Mouse (Mus musculus): ENCODE data around the gene Olfr1411. TPM values are rescaled to one million over a fixed set of nuclear protein-coding genes. Genes with fewer than 3 reads are reported as not detected.

Gene Olfr1411
- total and polyA plus RNA-seq, 2 experiments from 2014 or later = not detected

DNA sequence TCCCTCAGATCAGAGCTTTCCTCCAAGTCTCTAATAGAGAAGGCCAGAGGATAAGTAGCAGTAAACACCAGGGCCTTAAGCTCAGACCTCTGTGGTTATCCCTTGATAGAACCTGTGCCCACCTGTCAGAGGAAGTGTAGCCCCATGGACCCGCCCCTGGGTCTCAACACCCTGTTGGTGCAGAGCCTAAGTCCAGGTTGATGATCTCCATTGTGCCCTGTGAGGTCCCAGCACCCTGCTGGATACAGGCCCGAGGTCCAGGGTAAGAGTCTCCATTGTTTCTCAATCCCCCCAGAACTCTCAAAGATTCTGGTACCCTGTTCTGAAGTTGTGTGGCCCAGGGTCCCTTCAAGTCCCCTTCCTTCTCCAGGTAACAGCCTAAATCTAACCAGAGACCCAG lies 51.9 kb downstream of the Olfr1411 start:
- no peak overlapping the region for H3K4me2 ChIP-seq (ENCODE audit: low read depth, low read length)
- no peak overlapping the region for H3K9ac ChIP-seq (replicated peaks; ENCODE audit: low read depth, low read length)
- H3K27ac ChIP-seq (ENCODE audit: low read depth) = no peak overlapping the region
- WGBS = 49% methylated on average over 2 of the region's 2 CpGs
- H3K4me1 ChIP-seq (ENCODE audit: control insufficient read depth, insufficient read depth) = peaks cover 9% of the 10 kb centered on the region
- no peak for ATAC-seq (ENCODE audit: insufficient read depth, low read depth)
- no peak for TF ChIP-seq CTCF (IDR thresholded peaks at IDR 0.05; ENCODE audit: low read depth)
- no peak for TF ChIP-seq EP300 (IDR thresholded peaks at IDR 0.05; ENCODE audit: low read depth)
- DNase-seq (ENCODE audit: low spot score) = no peak
- H3K4me3 ChIP-seq (ENCODE audit: low read depth, low read length) = no peak overlapping the region
- no peaks in the 10 kb centered on the region for H3K36me3 ChIP-seq (replicated peaks; ENCODE audit: control insufficient read depth, insufficient read depth, low read length)
- H3K9me3 ChIP-seq (replicated peaks; ENCODE audit: control insufficient read depth, low read length) = no peaks in the 10 kb centered on the region
- H3K27me3 ChIP-seq (ENCODE audit: control insufficient read depth, insufficient read depth, low read length) = no peaks in the 10 kb centered on the region

DNA sequence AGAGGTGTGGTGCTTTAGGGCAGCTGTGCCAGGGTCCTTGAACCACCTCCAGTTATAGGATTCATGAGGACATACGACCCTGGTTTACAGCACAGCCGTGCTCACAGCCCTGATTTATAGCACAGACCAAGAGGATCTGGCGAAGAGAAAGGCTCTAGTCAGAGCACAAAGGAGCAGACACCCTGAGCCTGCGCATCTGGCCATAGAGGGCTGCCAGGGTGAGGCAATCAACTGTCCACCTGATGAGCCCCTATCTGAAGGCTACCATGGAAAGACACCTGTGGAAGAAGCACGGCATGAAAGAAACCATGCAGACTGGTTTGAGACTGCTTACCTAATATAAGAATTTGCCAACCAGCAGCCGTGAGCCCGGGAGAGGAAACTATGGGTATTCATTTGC lies 52.4 kb downstream of the Olfr1411 start:
- DNase-seq (ENCODE audit: low spot score) (no peak), ATAC-seq (ENCODE audit: insufficient read depth, low read depth) (no peak)
- H3K9ac ChIP-seq (replicated peaks; ENCODE audit: low read depth, low read length) = no peak overlapping the region
- TF ChIP-seq EP300 (IDR thresholded peaks at IDR 0.05; ENCODE audit: low read depth) (no peak), CTCF (IDR thresholded peaks at IDR 0.05; ENCODE audit: low read depth) (no peak)
- no peaks in the 10 kb centered on the region for H3K36me3 ChIP-seq (replicated peaks; ENCODE audit: control insufficient read depth, insufficient read depth, low read length)
- H3K27me3 ChIP-seq (ENCODE audit: control insufficient read depth, insufficient read depth, low read length) = no peaks in the 10 kb centered on the region
- H3K9me3 ChIP-seq (replicated peaks; ENCODE audit: control insufficient read depth, low read length) = no peaks in the 10 kb centered on the region
- no peak overlapping the region for H3K27ac ChIP-seq (ENCODE audit: low read depth)
- WGBS = 74% methylated on average over 7 of the region's 7 CpGs
- H3K4me3 ChIP-seq (ENCODE audit: low read depth, low read length) = no peak overlapping the region
- H3K4me1 ChIP-seq (ENCODE audit: control insufficient read depth, insufficient read depth) = peaks cover 8% of the 10 kb centered on the region; the same call in 1 of the 2 replicates
- no peak overlapping the region for H3K4me2 ChIP-seq (ENCODE audit: low read depth, low read length)

- no peaks in the 10 kb centered on the region for H3K9me3 ChIP-seq (replicated peaks; ENCODE audit: control insufficient read depth, low read length)
- H3K4me2 ChIP-seq (ENCODE audit: low read depth, low read length) = no peak overlapping the region
- TF ChIP-seq CTCF (IDR thresholded peaks at IDR 0.05; ENCODE audit: low read depth) (no peak), EP300 (IDR thresholded peaks at IDR 0.05; ENCODE audit: low read depth) (no peak)
- ATAC-seq (ENCODE audit: insufficient read depth, low read depth) (no peak), DNase-seq (ENCODE audit: low spot score) (no peak)
- no peak overlapping the region for H3K27ac ChIP-seq (ENCODE audit: low read depth)
- WGBS = 57% methylated on average over 4 of the region's 4 CpGs
- H3K4me3 ChIP-seq (ENCODE audit: low read depth, low read length) = no peak overlapping the region
- H3K4me1 ChIP-seq (ENCODE audit: control insufficient read depth, insufficient read depth) = peaks cover 7% of the 10 kb centered on the region; the same call in 1 of the 2 replicates
- H3K36me3 ChIP-seq (replicated peaks; ENCODE audit: control insufficient read depth, insufficient read depth, low read length) = no peaks in the 10 kb centered on the region
- no peak overlapping the region for H3K9ac ChIP-seq (replicated peaks; ENCODE audit: low read depth, low read length)
- H3K27me3 ChIP-seq (ENCODE audit: control insufficient read depth, insufficient read depth, low read length) = no peaks in the 10 kb centered on the region
Observed at GRCm38 (mm10) chr1:92647026-92647425, 52.8 kb downstream of the Olfr1411 start.

Other genes with a start within 250 kb of the Olfr1411 start
- 575 and 686 TPM in 2 replicates for gene Ndufa10, start 120.6 kb upstream of the Olfr1411 start, total RNA-seq (2014; rRNA removed; ENCODE audit: low replicate concordance)
- 1,020 and 1,029 TPM in 2 replicates for gene Ndufa10, start 120.6 kb upstream of the Olfr1411 start, polyA plus RNA-seq (2015; fragmentation: Nextera tagmentation; extraction: Ambion mirVana)
- gene Olfr1416, start 109.3 kb upstream of the Olfr1411 start, total RNA-seq (2014; rRNA removed; ENCODE audit: low replicate concordance) = not detected in 2 replicates
- not detected in 2 replicates for gene Olfr1416, start 109.3 kb upstream of the Olfr1411 start, polyA plus RNA-seq (2015; fragmentation: Nextera tagmentation; extraction: Ambion mirVana)
- gene Olfr1415, start 98.3 kb upstream of the Olfr1411 start, total RNA-seq (2014; rRNA removed; ENCODE audit: low replicate concordance) = not detected in 2 replicates
- not detected in 2 replicates for gene Olfr1415, start 98.3 kb upstream of the Olfr1411 start, polyA plus RNA-seq (2015; fragmentation: Nextera tagmentation; extraction: Ambion mirVana)
- not detected in 2 replicates for gene Olfr1414, start 75.8 kb upstream of the Olfr1411 start, total RNA-seq (2014; rRNA removed; ENCODE audit: low replicate concordance)
- not detected in 2 replicates for gene Olfr1414, start 75.8 kb upstream of the Olfr1411 start, polyA plus RNA-seq (2015; fragmentation: Nextera tagmentation; extraction: Ambion mirVana)
- not detected in 2 replicates for gene Olfr1413, start 23.1 kb upstream of the Olfr1411 start, total RNA-seq (2014; rRNA removed; ENCODE audit: low replicate concordance)
- gene Olfr1413, start 23.1 kb upstream of the Olfr1411 start, polyA plus RNA-seq (2015; fragmentation: Nextera tagmentation; extraction: Ambion mirVana) = not detected in 2 replicates
- gene Olfr1412, start 8.6 kb upstream of the Olfr1411 start, total RNA-seq (2014; rRNA removed; ENCODE audit: low replicate concordance) = not detected in 2 replicates
- not detected in 2 replicates for gene Olfr1412, start 8.6 kb upstream of the Olfr1411 start, polyA plus RNA-seq (2015; fragmentation: Nextera tagmentation; extraction: Ambion mirVana)
- not detected in 2 replicates for gene Olfr1410, start 11.4 kb downstream of the Olfr1411 start, total RNA-seq (2014; rRNA removed; ENCODE audit: low replicate concordance)
- not detected in 2 replicates for gene Olfr1410, start 11.4 kb downstream of the Olfr1411 start, polyA plus RNA-seq (2015; fragmentation: Nextera tagmentation; extraction: Ambion mirVana)
- not detected in 2 replicates for gene Olfr12, start 23.4 kb downstream of the Olfr1411 start, total RNA-seq (2014; rRNA removed; ENCODE audit: low replicate concordance)
- not detected in 2 replicates for gene Olfr12, start 23.4 kb downstream of the Olfr1411 start, polyA plus RNA-seq (2015; fragmentation: Nextera tagmentation; extraction: Ambion mirVana)
- gene Cops9, start 47.6 kb downstream of the Olfr1411 start, total RNA-seq (2014; rRNA removed; ENCODE audit: low replicate concordance) = 187 and 203 TPM in 2 replicates
- gene Cops9, start 47.6 kb downstream of the Olfr1411 start, polyA plus RNA-seq (2015; fragmentation: Nextera tagmentation; extraction: Ambion mirVana) = 507 and 524 TPM in 2 replicates
- gene Otos, start 54.4 kb downstream of the Olfr1411 start, total RNA-seq (2014; rRNA removed; ENCODE audit: low replicate concordance) = 0.08 TPM in 1 of 2 replicates, not detected in the other
- gene Otos, start 54.4 kb downstream of the Olfr1411 start, polyA plus RNA-seq (2015; fragmentation: Nextera tagmentation; extraction: Ambion mirVana) = not detected in 2 replicates
- gene Gpc1, start 237.2 kb downstream of the Olfr1411 start, total RNA-seq (2014; rRNA removed; ENCODE audit: low replicate concordance) = 201 and 227 TPM in 2 replicates
- gene Gpc1, start 237.2 kb downstream of the Olfr1411 start, polyA plus RNA-seq (2015; fragmentation: Nextera tagmentation; extraction: Ambion mirVana) = 52.1 and 53.9 TPM in 2 replicates

Data from heart, postnatal 0 days (tissue).